Mouse (Mus musculus): ENCODE results near the gene Alg3.

- TF ChIP-seq CTCF (IDR thresholded peaks at IDR 0.05; ENCODE audit: extremely low read depth, insufficient read depth, low read length): no peak
- no peak for TF ChIP-seq POLR2A (IDR thresholded peaks at IDR 0.05; ENCODE audit: extremely low read depth, insufficient read depth, low read length)
Measured at GRCm38 (mm10) chr16:20589939-20590679, 21.4 kb downstream of the Alg3 start.
